Mouse (Mus musculus) spleen, embryonic (tissue): Measurements from ENCODE around the gene Esrra.

Experiments used
- CTCF ChIA-PET: fragments of 350-600 bp; sonication (Branson Sonifier 250); formaldehyde crosslinking; loops from one replicate; lab custom pipeline; 2022; lab: Charles Lee

Esrra gene

GRCm38 (mm10) chr19:6922901-6923735 lies 1.5 kb upstream of the Esrra start:
- CTCF ChIA-PET, result interaction anchor here (0.5 to 1.6 kb wide), 2 partner anchors 11 to 103 kb away, joined by 3 to 7 read pairs; partner anchors contain the start of gene Kcnk4

- CTCF ChIA-PET, result interaction anchor here (1.6 kb wide), 1 partner anchor 13 kb away, joined by 7 read pairs; the partner anchor contains the start of gene Kcnk4
Measured at GRCm38 (mm10) chr19:6920741-6921636, 624 bp downstream of the Esrra start.

GRCm38 (mm10) chr19:6919876-6920740 lies 1.5 kb downstream of the Esrra start:
- CTCF ChIA-PET, result no interaction called here

GRCm38 (mm10) chr19:6919431-6919830 lies 2.2 kb downstream of the Esrra start:
- CTCF ChIA-PET, result interaction anchor here (0.6 kb wide), 1 partner anchor 55 kb away, joined by 3 read pairs; no protein-coding TSS in a partner anchor

GRCm38 (mm10) chr19:6918321-6918720 lies 3.3 kb downstream of the Esrra start:
- CTCF ChIA-PET, result interaction anchor here (0.7 kb wide), 1 partner anchor 1787 kb away, joined by 6 read pairs; no protein-coding TSS in a partner anchor

GRCm38 (mm10) chr19:6916496-6916895 lies 5.1 kb downstream of the Esrra start:
- CTCF ChIA-PET, result no interaction called here

- CTCF ChIA-PET, result no interaction called here
Measured at GRCm38 (mm10) chr19:6915276-6915675, 6.3 kb downstream of the Esrra start.

GRCm38 (mm10) chr19:6914540-6914939 lies 7.1 kb downstream of the Esrra start:
- CTCF ChIA-PET, result interaction anchor here (0.5 kb wide), 1 partner anchor 41 kb away, joined by 6 read pairs; no protein-coding TSS in a partner anchor

- CTCF ChIA-PET, result no interaction called here
Measured at GRCm38 (mm10) chr19:6913991-6914390, 7.6 kb downstream of the Esrra start.

- CTCF ChIA-PET, result no interaction called here
Measured at GRCm38 (mm10) chr19:6913036-6913435, 8.6 kb downstream of the Esrra start.

- CTCF ChIA-PET, result no interaction called here
Measured at GRCm38 (mm10) chr19:6912205-6912970, 9.2 kb downstream of the Esrra start.

- CTCF ChIA-PET, result no interaction called here
Measured at GRCm38 (mm10) chr19:6911101-6912074, 10.2 kb downstream of the Esrra start.

- CTCF ChIA-PET, result interaction anchor here (0.5 to 0.6 kb wide), 2 partner anchors 26 to 256 kb away, joined by 3 to 4 read pairs; no protein-coding TSS in a partner anchor
Measured at GRCm38 (mm10) chr19:6910306-6910705, 11.3 kb downstream of the Esrra start.

- CTCF ChIA-PET, result interaction anchor here (0.5 to 0.6 kb wide), 2 partner anchors 27 to 256 kb away, joined by 3 to 4 read pairs; no protein-coding TSS in a partner anchor
Measured at GRCm38 (mm10) chr19:6909507-6910289, 11.9 kb downstream of the Esrra start, which contains the start of the genes Trmt112 and Prdx5. Gene Trmt112, plus strand, starts transcription at chr19:6909698. Gene Prdx5, minus strand, starts transcription at chr19:6910106.

GRCm38 (mm10) chr19:6909021-6909420 lies 12.6 kb downstream of the Esrra start:
- CTCF ChIA-PET, result no interaction called here

- CTCF ChIA-PET, result no interaction called here
Measured at GRCm38 (mm10) chr19:6907811-6908540, 13.6 kb downstream of the Esrra start.

- CTCF ChIA-PET, result no interaction called here
Measured at GRCm38 (mm10) chr19:6907094-6907493, 14.5 kb downstream of the Esrra start.
